Mouse (Mus musculus) frontal cortex, adult 2 months (tissue): ENCODE measurements at regions not wholly inside any gene's neighbourhood (a gene's known extent, or its start where the extent isn't known, plus 50 kb on each side); places are given as distances from the start of the nearest gene placed in this dataset.
A peak's percentile ranks its signal among the peaks of the same experiment; 100 is the strongest.
"Not testable (repeated sequence)": the region's sequence is repeated elsewhere in the genome, so short reads cannot be mapped to it uniquely, and the experiment has no call there.

Source experiments
- DNase-seq, 2 experiments: peaks; one replicate each; pipeline ENCODE4 v3.0.0; 2022; ENCODE audit warnings: low spot score in 1 of 2; ENCODE audit errors: extremely low spot score in 1 of 2

DNA sequence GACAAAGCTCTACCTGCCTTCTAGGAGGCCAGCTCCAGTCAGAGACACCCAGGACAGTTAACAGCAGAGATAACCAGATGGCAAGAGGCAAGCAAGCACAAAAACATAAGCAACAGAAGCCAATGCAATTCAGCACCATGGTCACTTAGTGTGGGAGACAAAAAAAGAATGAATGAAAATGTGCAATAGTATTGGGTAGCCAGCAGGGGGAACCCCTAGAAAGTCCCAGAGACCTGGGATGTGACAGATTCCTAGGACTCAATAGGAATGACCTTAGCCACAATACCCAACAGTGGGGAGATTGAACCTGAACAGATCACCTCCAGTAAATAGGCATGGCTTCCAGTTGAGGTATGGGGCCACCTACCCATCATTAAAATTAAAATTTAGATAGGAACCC, 409.0 kb upstream of the St6gal2 start:
- no peak for DNase-seq

DNA sequence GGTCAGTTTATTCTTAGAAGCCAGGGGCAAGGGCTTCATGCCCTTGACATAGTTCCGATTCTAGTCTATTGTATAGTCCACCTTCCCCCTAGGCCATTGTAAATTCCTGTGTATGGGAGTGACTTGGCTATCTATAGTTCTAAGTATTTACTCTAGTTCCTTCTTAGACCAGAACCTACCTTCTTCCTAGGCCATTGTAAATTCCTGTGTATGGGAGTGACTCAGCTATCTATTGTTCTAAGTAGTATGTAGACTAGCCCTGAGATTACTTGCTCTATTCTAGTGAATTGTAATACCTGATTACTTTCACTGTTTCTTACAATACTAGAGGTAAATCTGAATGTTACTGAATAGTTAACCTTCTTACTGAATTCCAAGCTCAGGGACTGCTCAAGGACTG, 405.0 kb upstream of the St6gal2 start:
- DNase-seq = not testable (repeated sequence)

DNA sequence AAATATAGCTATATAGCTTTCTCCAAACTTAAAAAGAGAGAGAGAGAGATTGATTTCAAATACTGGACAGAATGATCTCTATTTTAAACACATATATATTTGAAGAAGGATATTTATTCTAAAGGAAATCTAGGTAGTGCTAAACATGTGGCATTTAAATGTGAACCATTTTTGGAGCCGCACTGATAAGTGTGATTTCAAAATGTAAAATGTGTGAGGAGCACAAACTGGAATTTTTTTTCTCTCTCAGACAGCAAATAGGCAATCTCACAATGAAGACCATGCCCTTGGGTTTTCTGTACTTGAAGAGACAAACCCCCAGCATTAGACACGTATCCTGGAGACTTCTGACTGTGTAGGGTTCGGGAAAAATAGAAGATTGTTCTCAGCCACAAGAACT, 376.8 kb upstream of the St6gal2 start:
- DNase-seq = peak; percentile 30 to 45

DNA sequence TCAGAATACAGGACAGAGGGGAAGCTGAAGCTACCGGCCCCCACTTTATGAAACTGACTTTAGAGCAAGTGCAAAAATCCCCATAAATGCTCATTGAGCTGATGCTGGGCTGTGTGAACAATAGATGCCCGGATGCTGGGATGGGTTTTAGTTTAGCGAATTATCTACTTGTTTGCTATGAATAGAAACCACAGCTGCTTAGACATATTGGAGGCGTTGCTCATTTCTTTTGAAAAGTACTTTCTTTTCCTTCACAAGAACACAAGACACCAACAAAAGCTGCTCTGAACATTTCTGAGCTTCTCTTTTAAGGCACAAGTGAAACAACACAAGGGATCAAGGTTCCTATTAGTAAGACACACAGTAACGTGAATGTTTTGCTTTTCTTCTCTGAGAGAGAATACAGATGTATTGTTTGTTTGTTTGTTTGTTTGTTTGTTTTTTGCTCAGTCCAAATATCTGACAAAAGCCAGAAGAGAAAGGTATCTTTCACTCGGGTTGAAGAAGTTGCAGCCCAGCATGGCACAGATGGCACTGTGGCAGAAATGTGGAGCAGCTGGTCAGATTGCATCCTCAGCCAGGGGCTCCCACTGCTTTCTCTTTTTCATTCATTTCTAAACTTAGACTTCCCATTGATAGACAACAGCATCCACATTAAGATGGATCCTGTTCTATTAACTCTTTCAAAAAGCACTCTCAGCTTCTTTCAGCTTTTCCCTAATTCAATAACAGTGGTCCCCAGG, 361.7 kb upstream of the St6gal2 start:
- DNase-seq = peak; percentile 34 to 60

DNA sequence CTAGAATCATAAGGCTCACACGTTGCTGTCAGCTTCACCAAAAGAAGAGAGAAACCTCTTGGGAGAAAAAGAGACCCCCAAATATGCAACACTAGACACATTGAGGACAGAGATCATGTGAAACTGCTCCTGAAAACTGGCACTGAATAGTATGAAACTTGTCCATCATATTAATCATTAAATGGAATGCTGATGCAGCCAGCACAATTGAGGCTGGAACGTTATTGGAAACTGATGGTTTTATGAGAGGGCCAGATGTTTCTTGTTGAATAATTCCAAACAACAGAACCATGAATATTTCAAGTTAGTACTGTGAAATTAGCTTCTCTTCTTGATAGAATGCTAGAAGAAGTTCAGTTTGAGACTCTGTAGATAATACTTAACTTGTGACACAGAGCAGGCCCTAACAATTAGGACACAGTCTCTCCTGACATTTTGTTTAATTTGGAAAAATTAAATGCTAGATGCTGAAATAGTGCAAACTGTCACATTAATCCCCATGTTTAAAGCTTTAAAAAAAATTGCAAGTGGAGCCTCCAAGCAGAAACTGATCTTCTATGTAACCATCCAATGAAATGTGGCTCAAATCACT, 354.4 kb upstream of the St6gal2 start:
- no peak for DNase-seq

DNA sequence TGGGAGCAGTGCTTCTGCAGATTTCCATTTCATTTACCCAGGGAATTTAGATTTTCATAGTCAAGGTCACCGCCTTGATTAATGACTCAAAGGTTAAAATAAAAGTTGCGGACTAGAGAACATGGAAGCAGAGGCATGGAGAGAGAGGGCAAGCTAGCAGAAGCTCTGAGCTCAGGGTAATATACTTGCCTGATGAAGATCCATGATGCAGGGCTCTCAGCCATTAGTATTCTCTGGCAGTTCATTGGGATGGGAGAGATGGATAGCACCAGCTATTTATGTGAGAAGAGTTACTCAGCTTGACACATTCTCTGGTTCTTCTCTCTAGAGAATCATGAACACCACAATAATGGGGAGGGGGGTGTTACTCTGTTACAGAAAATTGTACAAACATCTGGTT, 341.7 kb upstream of the St6gal2 start:
- no peak for DNase-seq

DNA sequence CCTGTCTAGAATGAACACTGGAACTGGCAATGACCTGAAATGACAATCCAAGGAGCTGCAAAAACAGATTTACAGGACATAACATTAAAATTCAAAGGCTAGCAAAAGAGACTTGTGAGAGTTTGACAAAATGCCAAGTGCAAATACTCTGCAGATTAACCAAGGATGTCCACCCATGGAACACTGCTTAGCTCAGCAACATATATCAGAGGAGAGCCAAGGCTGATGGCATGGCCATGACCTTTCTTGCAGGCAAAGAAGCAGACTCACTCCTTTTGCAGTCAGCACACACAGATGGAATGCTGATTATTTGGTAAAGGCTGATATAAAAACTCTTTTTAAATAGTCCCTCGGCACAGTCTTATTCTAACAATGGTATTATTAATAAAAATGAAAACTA, 320.3 kb upstream of the St6gal2 start:
- no peak for DNase-seq

DNA sequence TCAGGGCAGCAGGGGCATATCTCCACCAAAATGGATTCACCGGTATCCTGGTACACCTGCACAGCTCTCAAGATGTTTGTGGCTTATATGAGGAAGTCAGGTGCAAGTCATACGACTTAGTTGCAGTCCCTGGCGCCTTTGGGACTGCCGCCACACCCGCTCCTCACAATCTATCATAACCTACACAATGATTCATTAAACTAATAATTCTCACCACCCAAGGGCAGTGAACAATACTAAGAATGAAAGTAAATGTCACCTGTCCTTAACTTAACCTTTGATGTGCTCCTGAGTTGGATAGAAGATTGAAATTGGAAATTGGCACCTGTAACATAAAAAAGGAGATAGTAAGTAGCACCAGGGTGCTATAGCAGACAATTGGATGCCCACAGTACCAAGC, 315.1 kb upstream of the St6gal2 start:
- DNase-seq = not testable (repeated sequence)
